Mouse (Mus musculus) hindbrain, embryonic 11.5 days (tissue): ENCODE measurements around the gene Pkp3. TPM values are rescaled to one million over a fixed set of nuclear protein-coding genes. Genes with fewer than 3 reads are reported as not detected.
A peak's percentile ranks its signal among the peaks of the same experiment; 100 is the strongest.

ENCODE experiments used
- ATAC-seq: fragments of 200-750 bp; cut with Nextera tagmentation; 2 replicates; pipeline ENCODE4 v1.8.0; 2017; ENCODE audit warnings: mild to moderate bottlenecking, moderate TSS enrichment, moderate library complexity; ENCODE audit not compliant: low FRiP score
- DNase-seq: peaks from one replicate; pipeline ENCODE4 v3.0.0-alpha.2; 2015; ENCODE audit warnings: low spot score
- H3K27ac ChIP-seq: fragments of 300-500 bp; sonication (generic); 2 replicates; pipeline ENCODE4 v1.5.1; 2014; ENCODE audit warnings: mild to moderate bottlenecking, low read depth, low read length
- H3K27me3 ChIP-seq: fragments of 300-500 bp; sonication (generic); 2 replicates; pipeline ENCODE4 v1.6.1; 2014; ENCODE audit warnings: mild to moderate bottlenecking, low read length, moderate library complexity, mixed read lengths; ENCODE audit not compliant: control insufficient read depth, insufficient read depth
- H3K36me3 ChIP-seq: fragments of 300-500 bp; sonication (generic); 2 replicates; pipeline ENCODE4 v1.6.1; 2014; ENCODE audit warnings: mild to moderate bottlenecking, low read length, moderate library complexity, mixed read lengths; ENCODE audit not compliant: control insufficient read depth, insufficient read depth
- H3K4me1 ChIP-seq: fragments of 300-500 bp; sonication (generic); replicated peaks from 2 replicates; pipeline ENCODE4 v1.6.1; 2014; ENCODE audit warnings: low read length, mixed read lengths; ENCODE audit not compliant: control insufficient read depth, insufficient read depth
- H3K4me2 ChIP-seq: fragments of 300-500 bp; sonication (generic); replicated peaks from 2 replicates; pipeline ENCODE4 v1.6.1; 2014; ENCODE audit warnings: mild to moderate bottlenecking, low read depth, low read length
- H3K4me3 ChIP-seq: fragments of 300-500 bp; sonication (generic); 2 replicates; pipeline ENCODE4 v1.5.1; 2014; ENCODE audit warnings: low read depth, low read length
- H3K9ac ChIP-seq: fragments of 300-500 bp; sonication (generic); 2 replicates; pipeline ENCODE4 v1.6.1; 2014; ENCODE audit warnings: low read depth, low read length
- H3K9me3 ChIP-seq: fragments of 300-500 bp; sonication (generic); 2 replicates; pipeline ENCODE4 v1.6.1; 2016; ENCODE audit warnings: low read length; ENCODE audit not compliant: control insufficient read depth
- WGBS: fragments of 180-500 bp; shearing (Covaris S2); extraction: QIAGEN DNeasy Blood & Tissue Kit; methylation state at CpG from one replicate; pipeline ENCODE4 v1.1.7; 2014; 5-methylcytosine and 5-hydroxymethylcytosine counted together
- polyA plus RNA-seq: library from polyadenylated mRNA; unstranded; fragments of >200 nt; fragmentation: Nextera tagmentation; extraction: Ambion mirVana; gene quantifications from 2 replicates; pipeline ENCODE4 v1.2.1, GENCODE M21; 2014

The Pkp3 gene
- polyA plus RNA-seq, 1 experiment from 2014 or later: 2.0 TPM

GRCm38 (mm10) chr7:141062525-141062924 is 15.5 kb upstream of the Pkp3 start:
- Histone ChIP-seq H3K36me3 (peaks cover 11% of the 10 kb centered on the region), H3K27ac (no peak overlapping the region), H3K9ac (no peak overlapping the region), H3K4me1 (0 out of 2 replicates have a peak, but pooled peaks cover 10% of the 10 kb centered on the region), H3K4me3 (no peak overlapping the region), H3K4me2 (no peak overlapping the region), H3K27me3 (no peaks in the 10 kb centered on the region), H3K9me3 (no peaks in the 10 kb centered on the region)
- no peak for DNase-seq
- 86% methylated on average over 7 of the region's 7 CpGs for WGBS
- ATAC-seq: no peak

GRCm38 (mm10) chr7:141063353-141063752 is 14.7 kb upstream of the Pkp3 start:
- no peaks in the 10 kb centered on the region for H3K27me3 ChIP-seq
- H3K27ac ChIP-seq: no peak overlapping the region
- no peak overlapping the region for H3K9ac ChIP-seq
- no peak overlapping the region for H3K4me3 ChIP-seq
- H3K4me1 ChIP-seq: 0 out of 2 replicates have a peak, but pooled peaks cover 10% of the 10 kb centered on the region
- DNase-seq: no peak
- H3K4me2 ChIP-seq: no peak overlapping the region
- no peaks in the 10 kb centered on the region for H3K9me3 ChIP-seq
- peaks cover 11% of the 10 kb centered on the region for H3K36me3 ChIP-seq
- WGBS: 91% methylated on average over 3 of the region's 3 CpGs
- no peak for ATAC-seq

DNA sequence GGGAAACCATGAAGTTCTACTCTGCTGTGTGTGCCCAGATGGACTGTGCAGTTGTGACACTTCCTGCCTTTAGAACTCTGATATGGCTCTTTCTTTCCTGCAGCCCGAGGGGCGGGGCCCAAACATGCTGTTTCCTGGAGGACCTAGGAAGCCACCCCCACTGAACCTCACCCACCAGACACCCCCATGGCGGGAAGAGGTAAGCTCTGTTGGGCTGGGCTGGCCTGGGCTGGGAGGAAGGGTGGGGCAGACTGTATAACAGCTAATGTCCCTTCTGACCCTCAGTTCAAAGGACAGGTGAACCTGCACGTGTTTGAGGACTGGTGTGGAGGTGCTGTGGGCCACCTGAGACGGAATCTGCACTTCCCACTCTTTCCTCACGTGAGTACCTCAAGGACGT is 13.8 kb upstream of the Pkp3 start:
- 0 out of 2 replicates have a peak, but pooled peaks cover 10% of the 10 kb centered on the region for H3K4me1 ChIP-seq
- 88% methylated on average over 7 of the region's 7 CpGs for WGBS
- H3K4me3 ChIP-seq: no peak overlapping the region
- no peak overlapping the region for H3K27ac ChIP-seq
- no peak for ATAC-seq
- no peak for DNase-seq
- peaks cover 11% of the 10 kb centered on the region for H3K36me3 ChIP-seq
- no peak overlapping the region for H3K4me2 ChIP-seq
- H3K9me3 ChIP-seq: no peaks in the 10 kb centered on the region
- H3K9ac ChIP-seq: no peak overlapping the region
- H3K27me3 ChIP-seq: no peaks in the 10 kb centered on the region

GRCm38 (mm10) chr7:141064576-141064975 is 13.4 kb upstream of the Pkp3 start:
- Histone ChIP-seq H3K9ac (no peak overlapping the region), H3K4me2 (no peak overlapping the region), H3K27ac (no peak overlapping the region), H3K9me3 (no peaks in the 10 kb centered on the region), H3K4me1 (0 out of 2 replicates have a peak, but pooled peaks cover 10% of the 10 kb centered on the region), H3K36me3 (peaks cover 11% of the 10 kb centered on the region), H3K27me3 (no peaks in the 10 kb centered on the region), H3K4me3 (no peak overlapping the region)
- WGBS: 90% methylated on average over 7 of the region's 7 CpGs
- no peak for DNase-seq
- ATAC-seq: no peak

- no peaks in the 10 kb centered on the region for H3K4me1 ChIP-seq
- no peak overlapping the region for H3K27ac ChIP-seq
- peaks cover 16% of the 10 kb centered on the region for H3K27me3 ChIP-seq
- no peak overlapping the region for H3K9ac ChIP-seq
- 76% methylated on average over 19 of the region's 19 CpGs for WGBS
- no peak overlapping the region for H3K4me2 ChIP-seq
- no peak overlapping the region for H3K4me3 ChIP-seq
- ATAC-seq (no peak), DNase-seq (no peak)
- peaks cover 11% of the 10 kb centered on the region for H3K36me3 ChIP-seq
- H3K9me3 ChIP-seq: no peaks in the 10 kb centered on the region
Observed at GRCm38 (mm10) chr7:141068351-141068750, 9.7 kb upstream of the Pkp3 start.

DNA sequence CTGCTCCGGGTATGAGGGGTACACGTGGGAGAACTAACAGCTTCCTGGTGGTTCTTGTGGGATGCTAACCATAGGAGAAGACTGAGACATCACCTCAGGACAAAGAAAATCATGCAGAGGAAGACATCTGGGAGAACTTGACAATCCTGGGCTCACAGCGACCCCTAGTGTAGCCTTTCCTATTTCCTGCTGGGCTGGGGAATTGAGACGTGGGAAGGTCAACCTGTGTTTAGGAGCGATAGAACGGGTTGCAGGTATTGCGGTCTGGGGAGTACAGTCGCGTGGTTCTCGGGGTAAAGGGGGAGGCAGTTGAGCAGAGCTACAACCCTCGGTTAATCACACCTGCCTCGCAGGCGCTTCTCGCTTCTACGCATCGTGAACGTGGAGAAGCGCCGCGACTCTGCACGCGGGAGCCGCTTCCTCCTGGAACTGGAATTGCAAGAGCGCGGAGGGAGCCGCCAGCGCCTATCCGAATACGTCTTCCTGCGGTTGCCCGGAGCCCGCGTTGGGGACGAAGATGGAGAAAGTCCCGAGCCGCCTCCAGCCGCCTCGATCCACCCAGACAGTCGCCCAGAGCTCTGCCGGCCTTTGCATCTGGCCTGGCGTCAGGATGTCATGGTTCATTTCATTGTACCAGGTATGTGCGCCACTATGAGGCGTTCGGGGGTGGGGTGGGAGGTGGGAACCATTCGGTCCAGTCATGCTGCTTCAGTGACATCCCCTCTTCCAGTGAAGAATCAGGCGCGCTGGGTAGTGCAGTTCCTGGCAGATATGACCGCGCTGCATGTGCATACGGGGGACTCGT is 7.8 kb upstream of the Pkp3 start:
- peaks cover 16% of the 10 kb centered on the region for H3K27me3 ChIP-seq
- H3K4me1 ChIP-seq: no peaks in the 10 kb centered on the region
- H3K9me3 ChIP-seq: no peaks in the 10 kb centered on the region
- H3K36me3 ChIP-seq: peaks cover 3% of the 10 kb centered on the region; the same call in 1 of the 2 replicates
- peak overlapping the region; percentile 65 for H3K4me2 ChIP-seq
- DNase-seq: peak; percentile 92
- no peak overlapping the region for H3K27ac ChIP-seq
- 1% methylated on average over 51 of the region's 51 CpGs for WGBS
- peak; percentile 59 for ATAC-seq
- H3K4me3 ChIP-seq: peak overlapping the region; percentile 28
- peak overlapping the region; percentile 46; the same call in 1 of the 2 replicates for H3K9ac ChIP-seq

- H3K4me3 ChIP-seq: no peak overlapping the region
- peak; percentile 32 for DNase-seq
- no peaks in the 10 kb centered on the region for H3K36me3 ChIP-seq
- H3K9ac ChIP-seq: no peak overlapping the region
- H3K4me1 ChIP-seq: no peaks in the 10 kb centered on the region
- 33% methylated on average over 23 of the region's 23 CpGs for WGBS
- no peak for ATAC-seq
- H3K9me3 ChIP-seq: no peaks in the 10 kb centered on the region
- peaks cover 16% of the 10 kb centered on the region for H3K27me3 ChIP-seq
- H3K4me2 ChIP-seq: no peak overlapping the region
- no peak overlapping the region for H3K27ac ChIP-seq
Observed at GRCm38 (mm10) chr7:141072017-141072745, 5.8 kb upstream of the Pkp3 start.

DNA sequence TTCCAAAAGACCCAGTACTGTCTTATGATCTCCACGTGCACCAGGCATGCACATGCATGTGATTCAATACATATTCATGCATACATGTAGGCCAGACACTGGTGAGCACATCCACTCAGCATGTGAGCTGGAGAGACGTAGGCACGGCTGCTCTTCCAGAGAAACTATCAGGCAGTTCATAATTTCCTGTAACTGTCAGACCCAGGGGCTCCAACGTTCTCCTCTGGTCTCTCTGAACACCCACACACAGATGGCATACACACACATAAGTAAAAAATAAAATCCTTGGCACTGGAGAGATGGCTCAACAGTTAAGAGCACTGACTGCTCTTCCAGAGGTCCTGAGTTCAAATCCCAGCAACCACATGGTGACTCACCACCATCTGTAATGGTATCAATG is 4.2 kb upstream of the Pkp3 start:
- Histone ChIP-seq H3K36me3 (no peaks in the 10 kb centered on the region), H3K27me3 (peaks cover 16% of the 10 kb centered on the region), H3K4me3 (no peak overlapping the region), H3K9ac (no peak overlapping the region), H3K4me1 (no peaks in the 10 kb centered on the region), H3K9me3 (no peaks in the 10 kb centered on the region), H3K4me2 (no peak overlapping the region), H3K27ac (no peak overlapping the region)
- ATAC-seq (no peak), DNase-seq (no peak)
- 89% methylated on average over 4 of the region's 4 CpGs for WGBS
